Mouse (Mus musculus) stomach, embryonic 15.5 days (tissue): Measurements from ENCODE around the gene Lpcat1. TPM values are rescaled to one million over a fixed set of nuclear protein-coding genes. Genes with fewer than 3 reads are reported as not detected.

ENCODE experiments used
- ATAC-seq: fragments of 200-750 bp; cut with Nextera tagmentation; 2 replicates; pipeline ENCODE4 v1.8.0; 2017; ENCODE audit warnings: low read depth, moderate number of reproducible peaks, moderate TSS enrichment; ENCODE audit not compliant: insufficient read depth, low FRiP score
- H3K27ac ChIP-seq: fragments of 300-500 bp; sonication (generic); 2 replicates; pipeline ENCODE4 v1.5.1; 2015; ENCODE audit warnings: mild to moderate bottlenecking, inconsistent platforms
- H3K27me3 ChIP-seq: fragments of 300-500 bp; sonication (generic); replicated peaks from 2 replicates; pipeline ENCODE4 v1.6.1; 2015; ENCODE audit warnings: inconsistent platforms
- H3K36me3 ChIP-seq: fragments of 300-500 bp; sonication (generic); 2 replicates; pipeline ENCODE4 v1.6.1; 2015; ENCODE audit warnings: inconsistent platforms
- H3K4me1 ChIP-seq: fragments of 300-500 bp; sonication (generic); 2 replicates; pipeline ENCODE4 v1.6.1; 2015; ENCODE audit warnings: inconsistent platforms
- H3K4me2 ChIP-seq: fragments of 300-500 bp; sonication (generic); 2 replicates; pipeline ENCODE4 v1.6.1; 2015; ENCODE audit warnings: mild to moderate bottlenecking, inconsistent platforms
- H3K4me3 ChIP-seq: fragments of 300-500 bp; sonication (generic); replicated peaks from 2 replicates; pipeline ENCODE4 v1.5.1; 2015; ENCODE audit warnings: inconsistent platforms
- H3K9ac ChIP-seq: fragments of 300-500 bp; sonication (generic); 2 replicates; pipeline ENCODE4 v1.6.1; 2015; ENCODE audit warnings: inconsistent platforms
- H3K9me3 ChIP-seq: fragments of 300-500 bp; sonication (generic); 2 replicates; pipeline ENCODE4 v1.6.1; 2016; ENCODE audit warnings: inconsistent platforms
- WGBS: fragments of 180-500 bp; shearing (Covaris S2); methylation state at CpG from one replicate; pipeline ENCODE4 v1.1.7; 2015; 5-methylcytosine and 5-hydroxymethylcytosine counted together
- polyA plus RNA-seq: library from polyadenylated mRNA; unstranded; fragments of >200 nt; fragmentation: Nextera tagmentation; extraction: Ambion mirVana; gene quantifications from 2 replicates; pipeline ENCODE4 v1.2.1, GENCODE M21; 2015

Gene Lpcat1
- polyA plus RNA-seq, 1 experiment from 2014 or later, result 33.6 TPM

DNA sequence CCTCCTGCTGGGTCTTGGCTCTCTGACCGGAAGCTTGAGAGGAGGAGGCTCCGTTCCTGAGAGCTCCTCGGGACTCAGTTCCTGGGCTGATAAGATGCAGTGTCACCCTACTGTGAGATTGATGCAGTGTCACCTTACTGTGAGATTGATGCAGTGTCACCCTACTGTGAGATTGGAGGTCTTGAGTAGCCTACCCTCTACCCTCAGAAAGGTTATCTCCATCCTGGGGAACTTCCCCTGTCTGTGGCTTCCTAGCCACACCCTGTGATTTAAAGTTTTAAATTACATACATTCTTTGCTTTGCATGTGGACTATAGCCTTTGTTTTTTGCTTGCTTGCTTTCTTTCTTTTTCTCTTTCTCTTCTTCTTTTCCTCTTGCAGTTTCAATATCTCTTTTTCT is 21.1 kb downstream of the Lpcat1 start:
- ATAC-seq, result no peak
- Histone ChIP-seq H3K27ac (no peak overlapping the region), H3K4me3 (no peak overlapping the region), H3K36me3 (peaks cover 33% of the 10 kb centered on the region), H3K9me3 (no peaks in the 10 kb centered on the region), H3K4me1 (0 out of 2 replicates have a peak, but pooled peaks cover 4% of the 10 kb centered on the region), H3K9ac (no peak overlapping the region), H3K4me2 (no peak overlapping the region), H3K27me3 (no peaks in the 10 kb centered on the region)
- 45% methylated on average over 3 of the region's 3 CpGs for WGBS

DNA sequence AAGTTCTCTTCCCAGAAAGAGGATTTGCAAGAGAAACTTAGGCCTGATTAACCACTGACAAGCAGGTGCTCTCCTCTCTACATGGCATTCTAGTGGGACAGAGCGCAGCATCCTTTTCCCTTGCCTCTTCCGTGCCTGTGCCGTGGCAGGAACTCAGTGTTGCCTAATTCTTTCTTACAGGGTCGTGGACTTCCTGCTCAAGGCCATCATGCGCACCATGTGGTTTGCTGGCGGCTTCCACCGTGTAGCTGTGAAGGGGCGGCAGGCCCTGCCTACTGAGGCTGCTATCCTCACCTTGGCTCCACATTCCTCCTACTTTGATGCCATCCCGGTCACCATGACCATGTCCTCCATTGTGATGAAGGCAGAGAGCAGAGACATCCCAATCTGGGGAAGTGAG is 21.7 kb downstream of the Lpcat1 start:
- H3K4me1 ChIP-seq, result 0 out of 2 replicates have a peak, but pooled peaks cover 4% of the 10 kb centered on the region
- WGBS, result 78% methylated on average over 9 of the region's 9 CpGs
- no peak overlapping the region for H3K27ac ChIP-seq
- H3K9me3 ChIP-seq, result no peaks in the 10 kb centered on the region
- no peaks in the 10 kb centered on the region for H3K27me3 ChIP-seq
- ATAC-seq, result no peak
- peaks cover 33% of the 10 kb centered on the region for H3K36me3 ChIP-seq
- no peak overlapping the region for H3K4me3 ChIP-seq
- no peak overlapping the region for H3K4me2 ChIP-seq
- H3K9ac ChIP-seq, result no peak overlapping the region

GRCm38 (mm10) chr13:73489986-73490385 is 23.0 kb downstream of the Lpcat1 start:
- no peak overlapping the region for H3K4me3 ChIP-seq
- no peaks in the 10 kb centered on the region for H3K27me3 ChIP-seq
- no peaks in the 10 kb centered on the region for H3K9me3 ChIP-seq
- H3K4me1 ChIP-seq, result no peaks in the 10 kb centered on the region
- H3K27ac ChIP-seq, result no peak overlapping the region
- H3K4me2 ChIP-seq, result no peak overlapping the region
- peaks cover 40% of the 10 kb centered on the region for H3K36me3 ChIP-seq
- no peak overlapping the region for H3K9ac ChIP-seq
- 81% methylated on average over 3 of the region's 3 CpGs for WGBS
- no peak for ATAC-seq

DNA sequence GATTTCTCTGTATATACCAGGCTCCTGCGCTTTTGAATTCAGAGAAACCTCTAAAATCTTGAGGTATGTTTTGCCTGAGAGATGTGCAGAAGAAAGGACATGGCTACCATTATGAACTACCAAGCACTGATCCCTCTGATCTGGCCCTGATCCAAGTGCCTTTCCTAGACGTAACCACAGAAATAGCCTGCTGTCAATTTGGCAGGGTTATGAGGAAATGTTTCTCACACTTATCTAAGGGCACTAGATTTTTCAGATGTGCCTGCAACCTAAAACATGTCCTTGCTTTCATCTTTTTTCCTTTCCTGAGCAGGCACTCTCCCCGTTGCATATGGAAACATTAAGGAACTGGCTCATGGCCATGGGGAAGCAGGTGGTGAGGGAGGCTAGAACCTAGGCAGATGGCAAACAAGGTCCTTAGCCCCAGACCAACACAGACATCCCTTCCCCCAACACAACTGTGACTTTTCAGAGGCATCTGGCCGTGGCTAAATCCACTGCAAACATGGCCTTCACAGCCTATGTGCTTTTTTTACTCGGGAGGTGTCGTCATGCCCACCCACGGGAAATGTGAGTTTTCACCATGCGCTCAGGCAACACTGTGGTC is 23.7 kb downstream of the Lpcat1 start:
- peaks cover 44% of the 10 kb centered on the region for H3K36me3 ChIP-seq
- 81% methylated on average over 8 of the region's 8 CpGs for WGBS

DNA sequence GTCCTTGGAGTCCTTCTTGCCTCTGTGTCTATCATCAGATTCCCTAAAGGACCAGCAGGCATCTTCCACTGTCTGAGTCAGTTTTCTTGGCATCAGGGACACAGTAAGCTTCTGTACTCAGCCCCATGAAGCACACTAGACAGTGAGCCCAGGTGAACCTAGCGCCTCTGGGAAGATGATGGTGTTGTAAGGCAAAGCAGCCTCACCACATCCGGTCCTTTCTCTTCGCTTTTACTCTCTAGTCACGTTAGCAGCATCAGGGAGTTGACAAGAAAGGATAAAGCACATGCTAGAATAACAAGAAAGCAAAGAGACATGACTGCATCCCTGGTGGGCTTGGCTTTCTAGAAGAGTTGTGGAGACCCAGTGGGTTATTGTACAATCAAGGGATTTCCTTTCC is 26.2 kb downstream of the Lpcat1 start:
- Histone ChIP-seq H3K4me3 (no peak overlapping the region), H3K27ac (no peak overlapping the region), H3K4me2 (no peak overlapping the region), H3K4me1 (no peaks in the 10 kb centered on the region), H3K36me3 (peaks cover 43% of the 10 kb centered on the region), H3K9ac (no peak overlapping the region), H3K27me3 (no peaks in the 10 kb centered on the region), H3K9me3 (no peaks in the 10 kb centered on the region)
- no peak for ATAC-seq
- 90% methylated on average over 4 of the region's 4 CpGs for WGBS

More for the DNA sequence above, 23.7 kb downstream of the Lpcat1 start:
- no peaks in the 10 kb centered on the region for H3K4me1 ChIP-seq
- no peak overlapping the region for H3K4me2 ChIP-seq
- H3K4me3 ChIP-seq, result no peak overlapping the region
- no peak overlapping the region for H3K27ac ChIP-seq
- no peaks in the 10 kb centered on the region for H3K27me3 ChIP-seq
- H3K9me3 ChIP-seq, result no peaks in the 10 kb centered on the region
- ATAC-seq, result no peak
- no peak overlapping the region for H3K9ac ChIP-seq

DNA sequence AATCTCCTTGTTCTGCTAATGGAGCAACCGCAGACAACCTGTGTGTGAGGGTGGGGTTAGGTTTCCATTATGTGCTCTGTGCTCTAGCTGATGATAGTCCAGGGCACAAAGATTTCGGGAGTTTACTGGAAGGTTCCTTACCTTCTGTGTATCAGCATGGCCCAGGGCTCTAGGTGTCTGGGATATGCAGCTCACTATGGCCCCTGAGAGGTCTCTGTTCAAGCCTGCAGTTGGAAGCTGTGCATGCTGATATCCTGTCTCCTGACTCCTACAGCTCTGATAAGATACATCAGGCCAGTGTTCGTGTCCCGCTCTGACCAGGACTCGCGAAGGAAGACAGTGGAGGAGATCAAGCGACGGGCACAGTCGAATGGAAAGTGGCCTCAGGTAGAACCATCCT is 27.5 kb downstream of the Lpcat1 start:
- WGBS, result 89% methylated on average over 9 of the region's 9 CpGs
- no peak for ATAC-seq
- no peak overlapping the region for H3K4me2 ChIP-seq
- H3K36me3 ChIP-seq, result peaks cover 33% of the 10 kb centered on the region
- H3K27me3 ChIP-seq, result no peaks in the 10 kb centered on the region
- H3K27ac ChIP-seq, result no peak overlapping the region
- no peak overlapping the region for H3K4me3 ChIP-seq
- H3K9me3 ChIP-seq, result no peaks in the 10 kb centered on the region
- H3K4me1 ChIP-seq, result no peaks in the 10 kb centered on the region
- no peak overlapping the region for H3K9ac ChIP-seq

DNA sequence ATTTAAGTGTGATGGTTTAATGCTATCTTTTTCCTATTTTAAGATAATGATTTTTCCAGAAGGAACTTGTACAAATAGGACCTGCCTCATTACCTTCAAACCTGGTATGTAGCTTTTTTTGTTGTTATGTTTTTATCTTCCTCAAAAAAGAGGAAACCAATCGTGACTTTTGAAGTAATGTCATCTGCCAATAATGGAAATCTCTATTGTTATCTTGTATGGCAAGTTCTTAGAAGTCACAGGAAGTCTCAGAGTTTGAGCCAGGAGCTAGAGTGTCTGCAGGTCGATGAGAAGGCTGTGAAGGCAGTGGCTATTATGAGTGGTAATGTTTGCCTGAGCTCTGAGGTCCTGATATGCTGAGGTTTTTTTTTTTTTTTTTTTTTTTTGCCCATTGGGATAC is 29.1 kb downstream of the Lpcat1 start:
- Histone ChIP-seq H3K4me2 (no peak overlapping the region), H3K36me3 (peaks cover 34% of the 10 kb centered on the region; the same call in 1 of the 2 replicates), H3K27ac (no peak overlapping the region), H3K4me1 (no peaks in the 10 kb centered on the region), H3K9me3 (no peaks in the 10 kb centered on the region), H3K27me3 (no peaks in the 10 kb centered on the region), H3K4me3 (no peak overlapping the region), H3K9ac (no peak overlapping the region)
- 61% methylated on average over 2 of the region's 2 CpGs for WGBS
- ATAC-seq, result no peak

DNA sequence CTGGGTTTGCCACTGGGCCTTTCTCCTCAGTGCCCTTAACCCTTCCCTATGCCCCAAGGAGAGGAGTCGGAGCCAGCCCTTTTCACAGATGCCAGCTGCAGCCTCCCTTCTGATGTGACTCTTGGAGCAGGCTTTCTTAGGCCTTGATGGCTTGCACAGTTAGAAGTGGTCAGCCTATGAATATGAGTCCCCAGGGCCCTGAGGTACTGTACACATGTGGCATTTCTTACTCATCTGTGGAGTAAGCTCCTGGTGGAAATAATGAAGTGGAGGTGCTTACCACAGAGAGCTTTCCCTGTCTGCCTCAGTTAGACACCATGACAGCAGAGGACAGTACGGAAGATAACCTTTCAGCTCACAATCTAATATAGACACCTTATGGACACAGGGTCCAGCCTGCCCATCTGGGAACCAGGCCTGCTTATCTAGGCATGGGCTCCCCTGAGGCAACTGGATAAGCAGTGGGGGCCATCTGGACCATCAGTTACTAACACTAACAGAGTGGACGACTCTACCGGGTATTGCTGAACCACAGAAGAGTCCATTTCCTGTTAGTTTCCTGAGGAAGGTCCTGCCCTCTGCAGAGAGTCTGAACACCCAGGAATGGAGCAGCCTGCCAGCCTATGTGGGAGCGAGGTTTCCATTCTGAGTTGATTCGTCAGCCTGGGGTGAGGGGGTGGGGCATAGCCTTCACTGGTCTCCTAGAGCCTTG is 33.1 kb downstream of the Lpcat1 start:
- Histone ChIP-seq H3K4me1 (no peaks in the 10 kb centered on the region), H3K36me3 (peaks cover 28% of the 10 kb centered on the region), H3K27me3 (no peaks in the 10 kb centered on the region), H3K27ac (no peak overlapping the region), H3K9ac (no peak overlapping the region), H3K4me3 (no peak overlapping the region), H3K4me2 (no peak overlapping the region), H3K9me3 (no peaks in the 10 kb centered on the region)
- peak; percentile 86; the same call in 1 of the 2 replicates for ATAC-seq
- 69% methylated on average over 6 of the region's 6 CpGs for WGBS

DNA sequence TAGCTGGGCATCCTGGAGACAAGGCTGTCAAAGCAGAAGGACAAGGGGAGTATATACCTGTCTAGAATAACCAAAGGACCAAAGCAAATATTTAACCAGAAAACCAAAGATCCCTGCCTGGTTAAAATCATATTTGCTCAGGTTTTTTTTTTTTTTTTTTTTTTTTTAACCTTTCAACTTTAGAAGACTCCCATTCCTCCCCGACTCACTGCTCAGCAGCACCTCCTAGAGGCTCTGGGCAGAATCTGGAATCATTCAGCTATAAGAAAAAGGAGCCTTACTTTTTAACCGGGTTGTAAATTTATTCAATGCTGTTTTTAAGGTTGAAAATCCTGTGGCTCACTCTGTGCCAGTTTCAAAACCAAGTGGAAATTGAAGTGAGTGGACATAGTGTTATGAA is 35.7 kb downstream of the Lpcat1 start:
- Histone ChIP-seq H3K4me3 (no peak overlapping the region), H3K9ac (no peak overlapping the region), H3K27me3 (no peaks in the 10 kb centered on the region), H3K9me3 (no peaks in the 10 kb centered on the region), H3K36me3 (peaks cover 19% of the 10 kb centered on the region), H3K27ac (no peak overlapping the region), H3K4me1 (no peaks in the 10 kb centered on the region), H3K4me2 (no peak overlapping the region)
- WGBS, result 59% methylated on average over 2 of the region's 2 CpGs
- no peak for ATAC-seq

DNA sequence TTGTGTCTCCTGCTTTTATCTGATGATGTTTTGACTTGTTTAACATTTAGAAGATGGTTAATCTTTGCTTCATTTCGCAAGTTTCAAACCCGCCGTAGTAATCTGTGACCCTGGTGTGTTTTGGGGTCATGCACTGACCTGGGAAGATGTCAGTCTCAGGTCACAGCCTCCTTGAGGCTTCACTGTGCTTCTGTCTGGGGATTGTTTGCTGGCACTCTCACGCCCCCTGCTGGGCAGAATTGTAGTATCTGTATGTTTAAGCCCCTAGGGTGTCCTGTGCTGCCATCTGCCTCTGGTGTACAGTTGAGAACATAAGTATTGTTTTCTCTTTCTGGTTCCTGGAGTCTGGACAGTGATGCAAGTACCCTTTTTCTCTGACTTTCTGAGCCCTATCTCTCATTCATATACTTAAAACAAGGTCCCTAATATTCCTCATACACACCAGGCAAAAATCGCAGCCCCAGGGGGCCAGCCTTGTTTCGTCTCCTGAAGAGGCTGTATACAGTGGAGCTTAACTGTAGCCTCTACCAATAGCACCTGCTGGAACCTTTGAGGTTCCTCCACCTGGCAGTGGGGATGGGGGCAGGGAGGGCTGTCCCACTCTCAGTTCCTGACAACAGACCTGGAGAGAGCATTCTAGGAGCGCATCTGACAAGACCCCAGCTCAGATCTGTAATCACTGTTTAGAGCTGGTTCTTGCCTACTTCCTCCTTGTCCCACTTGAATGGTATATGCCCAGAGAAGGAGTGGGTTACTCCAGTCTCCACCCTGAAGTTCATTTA is 38.9 kb downstream of the Lpcat1 start:
- Histone ChIP-seq H3K4me2 (no peak overlapping the region), H3K9ac (no peak overlapping the region), H3K27me3 (no peaks in the 10 kb centered on the region), H3K27ac (no peak overlapping the region), H3K4me1 (no peaks in the 10 kb centered on the region), H3K9me3 (no peaks in the 10 kb centered on the region), H3K36me3 (peaks cover 15% of the 10 kb centered on the region), H3K4me3 (no peak overlapping the region)
- ATAC-seq, result no peak
- 57% methylated on average over 7 of the region's 7 CpGs for WGBS

- H3K27me3 ChIP-seq, result no peaks in the 10 kb centered on the region
- ATAC-seq, result no peak
- no peak overlapping the region for H3K27ac ChIP-seq
- no peaks in the 10 kb centered on the region for H3K9me3 ChIP-seq
- peaks cover 22% of the 10 kb centered on the region for H3K36me3 ChIP-seq
- WGBS, result 95% methylated on average over 8 of the region's 8 CpGs
- no peak overlapping the region for H3K9ac ChIP-seq
- H3K4me3 ChIP-seq, result no peak overlapping the region
- H3K4me1 ChIP-seq, result no peaks in the 10 kb centered on the region
- H3K4me2 ChIP-seq, result no peak overlapping the region
These were observed 42.0 kb downstream of the Lpcat1 start for GRCm38 (mm10) chr13:73508817-73509550.
